Mouse (Mus musculus) T-helper 2 cell (primary cell): ENCODE data around the gene Ptf1a.

Experiments
- in situ Hi-C: fragments of 300-600 bp; cut with MboI, MseI; formaldehyde crosslinking; loops from one replicate; pipeline ENCODE4 v1.15.1; 2025; ENCODE audit warnings: high pct_unique_total_duplicates

Gene Ptf1a

DNA sequence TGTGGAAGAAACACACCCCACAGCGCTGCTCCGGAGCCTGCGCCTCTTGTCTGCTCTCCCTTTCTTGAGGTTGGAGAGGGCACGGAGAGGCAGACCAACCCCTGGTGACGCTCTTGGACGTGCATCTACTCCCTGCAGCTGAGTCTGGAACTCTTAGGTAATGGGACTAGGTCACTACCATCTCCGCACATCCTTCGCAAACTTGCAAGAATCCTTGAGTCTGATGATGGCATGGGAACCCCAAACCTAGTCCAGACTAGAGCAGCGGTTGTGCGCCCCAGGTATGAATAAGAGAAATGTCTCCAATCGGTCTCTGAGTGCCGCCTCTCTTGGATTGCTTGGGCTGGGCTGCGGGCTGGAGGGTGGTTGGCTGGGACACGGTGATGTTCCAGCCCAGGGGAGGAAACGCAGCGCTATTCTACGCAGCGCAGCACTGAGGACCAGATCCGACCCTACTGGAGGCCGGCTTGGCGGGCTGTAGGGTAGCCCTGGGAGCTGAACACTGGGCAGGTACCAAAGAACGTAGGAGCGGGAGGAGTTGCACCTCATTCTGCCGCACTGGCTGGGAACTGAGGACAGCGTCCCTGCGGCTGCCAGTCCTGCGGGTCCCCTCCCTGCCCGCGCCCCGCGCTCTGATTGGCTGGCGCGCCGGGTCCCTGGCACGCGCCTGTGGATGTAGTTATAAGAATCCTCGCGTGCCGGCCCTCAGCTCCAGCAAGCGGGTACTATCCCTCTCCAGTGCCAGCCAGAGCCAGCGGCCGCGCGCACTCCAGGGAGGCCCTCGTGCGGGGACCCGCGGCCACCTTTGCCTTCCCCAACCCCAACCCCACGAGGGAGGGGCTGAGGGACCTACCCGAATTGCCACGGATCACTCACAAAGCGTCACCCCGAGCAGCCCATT is at the start of gene Ptf1a:
Ptf1a (plus strand) TSS at position 733 of the 901 bp plus-strand sequence.
- in situ Hi-C loops: no loop called here

DNA sequence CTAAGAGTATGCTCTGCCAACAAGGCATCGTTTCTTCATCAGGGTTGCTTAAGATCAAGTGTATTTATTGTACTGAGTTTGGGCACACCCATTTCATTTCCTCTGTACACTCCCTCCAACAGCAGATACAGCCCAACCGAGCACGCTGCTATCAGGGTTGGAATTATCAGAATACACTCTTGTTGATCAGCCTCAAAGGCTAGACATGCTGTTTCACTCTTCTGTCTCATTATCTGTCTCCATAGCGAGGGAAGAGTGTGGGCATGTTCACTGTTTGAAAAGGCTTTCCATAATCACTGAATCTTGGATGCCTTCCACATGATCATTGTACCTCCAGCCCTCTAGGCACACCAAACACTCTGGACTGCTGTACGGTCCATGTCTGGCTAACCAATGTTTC is 40.1 kb upstream of the Ptf1a start:
- in situ Hi-C loops: no loop called here

DNA sequence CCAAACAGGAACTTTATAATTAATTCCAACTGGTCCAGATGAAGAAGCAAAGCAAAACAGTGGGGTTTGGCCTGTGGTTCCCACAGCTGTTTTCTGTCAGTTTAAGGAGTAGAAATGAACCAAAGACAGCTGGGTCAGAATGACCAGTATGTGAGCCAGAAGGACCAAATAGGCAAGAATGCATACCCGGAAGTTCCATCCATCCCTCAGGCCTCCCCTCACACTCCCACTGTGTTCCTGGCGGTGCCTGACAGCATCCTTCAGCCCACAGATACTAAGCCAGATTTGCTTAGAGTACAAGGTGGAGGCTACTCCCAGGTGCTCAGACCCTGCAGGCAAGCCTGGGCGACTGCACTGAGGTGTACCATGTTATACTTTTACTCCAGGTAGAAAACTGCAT is 38.9 kb upstream of the Ptf1a start:
- in situ Hi-C loops: no loop called here

DNA sequence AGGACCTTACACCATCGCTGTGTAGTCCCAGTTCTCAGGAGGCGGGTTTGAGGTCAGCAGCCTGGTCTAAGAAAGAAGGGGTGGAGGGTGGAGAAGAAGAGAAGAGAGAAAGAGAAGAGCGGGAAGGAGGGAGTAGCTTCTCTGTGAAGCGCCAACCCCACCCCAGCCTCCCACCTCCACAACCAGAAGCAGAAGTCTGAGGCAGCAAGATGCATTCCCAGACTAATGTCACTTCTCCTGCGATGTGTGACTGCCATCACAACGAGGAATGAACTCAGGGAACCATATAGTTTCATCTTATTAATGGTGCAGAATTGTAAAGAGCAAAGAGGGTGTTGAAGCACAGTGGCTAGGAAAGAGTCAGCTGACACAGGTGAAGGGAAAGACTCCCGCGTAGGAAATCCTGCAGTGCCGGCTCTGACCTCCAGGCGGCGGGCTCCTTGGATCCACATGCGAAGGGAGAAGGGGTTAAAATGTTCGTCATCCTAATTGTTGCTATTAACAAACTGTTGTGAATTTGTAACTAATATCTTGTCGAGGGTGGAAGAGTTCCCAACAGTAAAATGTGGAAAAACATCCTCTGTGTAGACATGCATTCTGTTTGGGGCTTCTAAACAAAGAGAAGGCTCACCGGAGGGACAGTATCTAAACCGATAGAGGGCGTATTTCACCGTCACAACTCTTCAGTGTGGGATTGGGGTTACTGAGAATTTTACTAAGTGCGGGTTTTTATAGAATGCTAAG is 31.1 kb upstream of the Ptf1a start:
- in situ Hi-C loops: no loop called here

DNA sequence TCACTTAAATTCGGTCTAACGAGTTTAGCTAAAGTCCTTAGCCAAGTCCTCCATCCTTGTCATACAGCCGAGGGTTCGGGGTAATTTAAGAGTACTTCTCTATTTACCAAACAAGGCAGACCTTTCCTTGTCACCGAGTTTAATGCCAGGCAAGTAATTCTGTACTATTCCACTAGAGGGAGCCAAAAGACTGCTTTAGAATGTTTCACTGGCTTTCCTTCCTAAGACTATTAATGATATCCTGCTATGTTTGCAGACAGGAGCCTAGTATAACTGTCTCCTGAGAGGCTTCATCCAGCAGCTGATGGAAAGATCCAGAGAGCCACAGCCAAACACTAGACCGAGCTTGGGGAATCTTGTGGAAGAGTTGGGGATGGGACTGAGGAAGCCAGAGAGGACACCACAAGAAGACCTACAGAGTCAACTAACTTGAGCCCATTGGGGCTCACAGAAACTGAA is 30.4 kb upstream of the Ptf1a start:
- in situ Hi-C loops: no loop called here

DNA sequence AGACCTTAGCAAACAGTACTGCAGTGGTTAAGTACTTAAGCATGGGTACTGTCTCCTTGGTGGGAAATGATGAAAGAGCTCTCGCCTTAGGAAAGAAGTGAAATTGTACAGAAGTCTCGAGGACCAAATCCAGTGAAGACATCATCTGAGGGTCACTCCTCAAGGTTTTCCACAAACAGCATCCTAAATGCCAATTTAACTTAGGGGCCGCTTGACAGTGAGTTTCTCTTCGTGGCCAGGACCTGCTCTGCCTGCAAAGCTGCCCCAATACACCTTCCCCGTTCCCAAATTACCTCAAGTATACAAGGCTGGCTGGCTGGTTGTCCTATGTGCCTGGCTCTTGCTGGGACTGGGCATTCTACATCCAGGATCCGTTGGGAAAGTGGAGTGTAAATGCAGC is 29.4 kb upstream of the Ptf1a start:
- in situ Hi-C loops: no loop called here

DNA sequence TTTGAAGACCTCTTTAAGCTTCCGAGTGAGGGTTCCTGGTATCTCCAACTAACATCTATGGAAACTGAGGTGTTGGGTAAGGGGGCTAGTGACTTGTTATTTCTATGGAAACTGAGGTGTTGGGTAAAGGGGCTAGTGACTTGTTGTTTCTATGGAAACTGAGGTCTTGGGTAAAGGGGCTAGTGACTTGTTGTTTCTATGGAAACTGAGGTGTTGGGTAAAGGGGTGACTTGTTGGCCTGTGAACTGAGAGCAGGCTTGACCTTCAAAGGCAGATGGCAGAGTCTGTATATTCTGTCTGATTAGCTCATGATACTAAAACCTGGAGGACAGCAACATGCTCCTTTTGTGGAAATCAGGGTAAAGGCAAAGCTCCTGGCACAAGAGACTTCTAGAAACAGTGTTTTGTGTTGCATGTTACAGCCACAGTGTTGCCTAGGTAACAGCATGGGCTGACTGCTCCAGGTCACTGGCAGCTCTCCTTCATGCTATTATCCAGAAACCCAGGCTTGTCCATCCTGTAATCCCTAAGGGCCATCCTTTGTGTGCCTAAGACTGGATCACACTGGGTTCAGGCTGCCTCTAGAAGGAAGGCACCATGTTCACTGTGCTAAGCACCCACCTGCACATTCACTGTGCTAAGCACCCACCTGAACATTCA is 25.6 kb upstream of the Ptf1a start:
- in situ Hi-C loops: no loop called here

DNA sequence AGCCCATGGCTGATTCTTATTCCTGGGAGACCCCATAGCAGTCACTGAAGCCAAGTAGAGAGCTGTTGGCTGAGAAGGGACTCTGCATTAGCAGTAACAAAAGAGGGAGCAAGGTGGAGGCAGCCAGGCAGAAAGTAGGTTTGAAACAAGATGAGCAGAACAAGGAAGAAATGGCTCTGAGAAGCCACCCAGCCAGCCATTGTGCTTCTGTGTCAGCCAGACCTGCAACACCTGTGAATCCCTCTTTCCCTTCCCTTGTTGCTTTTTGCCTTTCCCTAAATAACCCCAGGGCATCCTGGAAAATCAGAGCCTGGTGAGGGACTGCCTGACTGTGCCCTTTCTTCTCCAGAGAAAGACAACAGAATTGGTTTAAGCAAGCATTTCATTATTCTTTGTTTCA is 23.2 kb upstream of the Ptf1a start:
- in situ Hi-C loops: no loop called here

DNA sequence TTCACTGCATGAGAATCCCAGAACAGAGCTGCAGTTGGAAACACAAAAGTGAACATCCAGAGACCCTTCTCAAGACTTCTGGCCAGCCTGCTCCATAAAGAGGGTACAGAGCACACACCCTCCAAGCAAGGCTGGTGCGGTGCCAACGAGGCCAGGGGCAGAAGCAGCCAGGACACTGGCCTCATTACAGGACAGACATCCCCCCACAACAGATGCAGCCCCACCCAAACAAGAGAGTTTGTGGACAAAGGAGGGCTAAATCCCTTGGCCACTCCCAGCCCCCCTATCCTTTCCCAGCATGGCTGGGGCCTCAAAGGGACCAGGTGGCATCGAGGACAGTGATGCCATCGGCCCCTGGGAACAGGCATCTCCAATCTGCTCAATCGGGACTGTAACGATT is 22.4 kb upstream of the Ptf1a start:
- in situ Hi-C loops: no loop called here

DNA sequence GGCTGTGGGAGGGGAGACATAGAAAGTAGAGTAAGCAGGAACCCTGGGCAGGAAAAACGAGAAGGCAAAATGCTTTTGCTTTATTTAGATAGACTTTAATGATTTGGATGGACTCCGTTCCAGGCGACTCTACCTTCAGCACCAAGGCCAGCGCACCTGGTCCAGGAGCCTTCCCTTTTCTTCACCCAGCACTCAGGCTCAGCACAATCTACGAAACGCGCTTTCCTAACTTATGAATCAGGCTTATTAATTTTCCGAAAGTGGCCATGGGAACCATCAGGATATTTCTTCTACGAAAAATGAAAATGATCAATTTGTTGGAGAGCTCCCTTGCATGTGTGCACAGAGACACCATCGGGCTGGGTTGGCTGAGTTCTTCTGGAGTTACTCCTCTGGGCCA is 16.4 kb upstream of the Ptf1a start:
- in situ Hi-C loops: no loop called here

DNA sequence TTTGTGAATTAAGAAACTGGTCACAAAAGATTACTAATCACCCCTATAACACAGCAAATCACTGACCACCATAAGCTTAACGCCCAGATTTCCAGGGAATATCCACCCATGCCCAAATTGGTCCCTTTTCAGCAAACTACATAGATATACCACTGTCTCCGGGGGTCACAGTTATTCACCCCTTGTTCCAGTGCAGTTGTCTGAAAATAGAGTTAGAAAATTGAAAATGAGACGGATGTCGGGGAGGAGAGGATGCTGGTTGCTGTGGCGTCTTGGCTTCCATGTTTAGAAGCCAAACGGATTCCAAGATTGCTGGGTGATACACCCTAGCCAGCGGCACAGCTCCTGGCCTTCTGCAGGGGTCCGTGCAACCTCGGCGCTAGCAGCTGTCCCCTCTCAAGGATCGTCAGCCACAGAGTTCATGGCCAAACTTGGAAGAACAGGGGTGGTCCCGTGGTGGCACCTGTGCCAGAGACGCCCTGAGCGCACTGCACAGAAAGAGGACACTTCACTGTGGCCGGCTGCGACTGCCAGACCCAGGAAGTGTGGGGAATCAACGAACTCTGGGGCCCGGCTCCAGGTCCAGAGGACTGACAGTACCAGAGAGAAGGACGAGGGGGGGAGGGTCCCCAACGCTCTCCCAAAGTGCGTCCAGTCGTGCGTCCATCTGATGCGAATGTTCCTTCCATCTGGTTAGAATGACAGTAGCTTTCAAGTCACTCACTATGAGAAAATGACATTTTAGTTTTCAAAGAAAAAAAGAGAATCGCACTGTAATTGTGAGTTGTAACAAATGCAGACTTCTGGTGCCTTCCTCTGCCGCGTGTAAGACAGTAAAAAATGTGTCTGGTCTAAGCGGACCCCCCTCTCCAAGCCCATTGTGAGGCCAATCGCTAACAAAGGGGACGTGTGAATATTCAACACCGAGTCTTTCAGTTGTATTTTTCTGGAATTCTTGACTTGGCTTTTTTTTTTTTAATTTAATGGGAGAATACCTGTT is 15.5 kb upstream of the Ptf1a start:
- in situ Hi-C loops: loop anchor here (5.0 kb wide), 1 partner anchor 87 kb away; no protein-coding TSS in a partner anchor

DNA sequence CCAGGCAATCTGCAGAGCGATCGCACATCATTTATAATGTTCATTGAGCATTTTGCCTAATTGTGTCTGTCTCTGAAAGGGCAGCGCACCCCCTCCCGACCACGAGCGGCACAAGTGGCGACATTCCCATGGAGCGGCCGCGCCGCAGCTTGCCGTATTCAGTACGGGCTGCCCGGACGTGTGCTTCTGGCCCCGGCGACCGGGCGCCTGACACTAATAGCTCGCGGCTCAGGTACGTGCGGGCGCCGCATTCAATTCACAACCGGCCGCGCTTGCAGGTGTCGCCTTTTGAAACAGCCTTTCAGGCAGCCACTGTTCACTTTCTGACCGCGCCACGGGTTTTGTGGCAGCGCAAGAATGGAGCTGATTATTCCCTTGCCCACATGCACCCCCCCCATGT is 14.7 kb upstream of the Ptf1a start:
- in situ Hi-C loops: loop anchor here (5.0 kb wide), 1 partner anchor 87 kb away; no protein-coding TSS in a partner anchor

DNA sequence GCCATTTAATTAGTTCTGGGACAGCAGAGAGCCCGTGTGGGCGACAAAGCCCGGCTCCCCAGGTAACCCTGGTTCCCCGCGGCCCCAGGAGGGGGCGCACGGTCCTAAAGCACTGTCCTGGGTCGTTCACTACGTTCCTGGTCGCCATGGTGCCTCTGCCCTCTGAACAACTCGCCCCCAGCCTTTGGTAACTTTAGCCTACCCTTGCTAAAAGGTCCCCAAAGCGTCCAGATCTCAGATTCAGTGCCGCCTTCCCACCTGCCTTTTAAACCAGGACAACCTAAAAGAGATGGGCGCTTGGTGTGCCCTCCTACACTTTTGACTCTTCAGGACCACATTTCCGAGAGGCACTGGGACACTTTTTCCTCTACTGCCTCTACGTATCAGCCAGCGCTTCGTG is 14.3 kb upstream of the Ptf1a start:
- in situ Hi-C loops: loop anchor here (5.0 kb wide), 1 partner anchor 86 kb away; no protein-coding TSS in a partner anchor

DNA sequence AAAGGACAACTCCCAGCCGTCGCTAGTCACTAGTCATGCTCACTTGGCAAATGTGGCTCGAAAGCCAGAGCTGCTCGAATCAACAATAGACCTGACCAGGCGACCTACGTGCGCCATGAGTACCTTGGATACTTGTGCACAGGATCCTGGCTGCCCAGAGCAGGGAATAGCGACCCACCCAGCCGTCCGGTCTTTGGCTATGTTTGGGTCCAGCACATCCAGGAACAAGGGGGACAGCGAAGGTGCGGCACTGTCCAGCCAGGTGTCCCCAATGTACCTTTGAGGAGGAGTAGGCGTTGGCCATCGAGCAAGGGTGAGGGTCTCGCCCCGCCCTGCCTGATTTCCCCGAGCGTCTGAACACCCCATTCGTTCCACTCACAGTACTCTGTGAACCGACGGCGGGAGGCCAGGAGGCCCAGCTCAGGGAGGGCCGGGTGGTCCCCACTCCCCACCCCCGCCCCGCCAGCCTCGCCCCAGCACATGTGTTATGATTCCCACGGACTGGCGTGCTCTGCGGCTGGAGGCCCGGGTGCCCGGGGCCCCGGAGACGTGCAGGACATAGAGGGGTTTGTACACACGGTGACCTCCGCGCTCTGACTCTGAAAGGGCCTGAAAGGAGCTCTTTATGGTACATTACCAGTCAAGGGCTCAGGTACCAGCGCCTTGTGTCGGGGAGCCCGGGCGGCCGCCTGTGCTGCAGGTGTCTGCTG is 13.7 kb upstream of the Ptf1a start:
- in situ Hi-C loops: loop anchor here (5.0 kb wide), 1 partner anchor 86 kb away; no protein-coding TSS in a partner anchor

DNA sequence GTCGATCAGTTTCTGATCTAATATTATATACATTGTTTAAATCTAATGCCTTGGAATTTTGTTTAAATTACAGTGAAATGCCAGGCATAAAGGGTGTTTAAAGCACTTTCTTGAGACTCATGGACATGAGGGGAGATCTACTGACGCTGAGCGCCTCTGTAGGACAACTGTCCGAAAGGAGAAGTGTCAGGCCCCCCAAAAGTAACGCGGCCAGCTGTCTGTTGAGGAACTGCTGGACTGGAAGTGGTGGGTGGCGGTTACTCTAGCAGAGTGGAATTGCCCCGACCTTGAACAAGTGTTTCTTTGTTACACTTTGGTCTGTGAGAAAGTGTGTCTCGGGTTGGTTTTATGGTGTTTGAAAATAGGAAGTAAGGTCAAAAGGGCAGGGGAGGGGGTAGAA is 1.1 kb upstream of the Ptf1a start:
- in situ Hi-C loops: no loop called here

DNA sequence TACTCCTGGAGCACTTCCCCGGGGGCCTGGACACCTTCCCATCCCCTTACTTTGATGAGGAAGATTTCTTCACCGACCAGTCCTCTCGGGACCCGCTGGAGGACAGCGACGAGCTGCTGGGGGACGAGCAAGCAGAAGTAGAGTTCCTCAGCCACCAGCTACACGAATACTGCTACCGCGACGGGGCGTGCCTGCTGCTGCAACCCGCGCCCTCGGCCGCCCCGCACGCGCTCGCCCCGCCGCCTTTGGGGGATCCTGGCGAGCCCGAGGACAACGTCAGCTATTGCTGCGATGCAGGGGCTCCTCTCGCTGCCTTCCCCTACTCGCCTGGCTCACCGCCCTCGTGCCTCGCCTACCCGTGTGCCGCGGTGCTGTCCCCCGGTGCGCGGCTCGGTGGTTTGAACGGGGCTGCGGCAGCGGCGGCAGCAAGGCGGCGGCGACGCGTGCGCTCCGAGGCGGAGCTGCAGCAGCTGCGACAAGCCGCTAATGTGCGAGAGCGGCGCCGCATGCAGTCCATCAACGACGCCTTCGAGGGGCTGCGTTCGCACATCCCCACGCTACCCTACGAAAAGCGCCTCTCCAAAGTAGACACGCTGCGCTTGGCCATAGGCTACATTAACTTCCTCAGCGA is 523 bp downstream of the Ptf1a start:
- in situ Hi-C loops: no loop called here

DNA sequence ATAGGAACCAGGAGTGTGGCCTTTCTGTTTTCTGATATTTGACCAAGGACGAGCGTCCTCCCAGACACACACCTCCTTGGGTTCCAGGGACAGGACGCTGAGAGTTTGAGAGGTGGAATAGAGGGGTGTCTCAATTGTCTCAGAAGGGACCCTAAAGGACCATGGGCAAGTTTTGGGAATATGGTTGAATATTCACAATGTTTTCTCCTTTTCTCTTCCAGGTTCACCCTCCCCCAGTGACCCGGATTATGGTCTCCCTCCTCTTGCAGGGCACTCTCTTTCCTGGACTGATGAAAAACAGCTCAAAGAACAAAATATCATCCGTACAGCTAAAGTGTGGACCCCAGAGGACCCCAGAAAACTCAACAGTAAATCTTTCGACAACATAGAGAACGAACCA is 1.3 kb downstream of the Ptf1a start:
- in situ Hi-C loops: no loop called here

DNA sequence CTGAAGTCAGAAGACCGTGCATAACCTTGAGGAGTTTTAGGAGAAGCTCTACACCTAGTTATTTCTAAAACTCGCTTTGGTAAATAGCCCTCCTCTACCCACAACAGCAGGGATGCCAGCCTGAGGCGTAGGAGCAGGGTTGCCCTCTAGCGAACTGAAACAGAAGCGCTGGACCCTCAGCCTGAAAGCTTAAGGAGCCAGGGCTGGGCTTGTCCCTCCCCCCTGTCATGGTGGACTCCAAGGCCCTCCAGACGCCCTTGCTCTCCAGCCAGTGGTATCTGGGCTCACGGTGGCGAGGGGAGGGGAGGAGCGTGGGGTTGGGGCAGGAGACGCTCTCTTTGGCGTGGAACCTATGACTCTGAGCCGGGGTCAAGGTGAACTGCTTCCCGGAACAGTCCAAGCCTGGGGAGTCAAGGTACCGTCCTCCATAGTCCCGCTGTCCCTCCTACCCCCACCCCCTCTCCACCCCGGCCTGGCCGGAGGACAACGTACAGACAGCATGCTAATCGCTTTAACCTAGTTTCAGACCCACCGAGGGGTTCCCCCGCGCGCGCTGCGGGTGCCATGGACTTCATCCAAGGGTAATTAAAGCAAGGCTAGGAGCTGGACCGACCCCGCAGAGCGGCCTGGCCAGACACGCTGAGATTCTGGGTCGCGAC is 2.7 kb downstream of the Ptf1a start:
- in situ Hi-C loops: no loop called here

DNA sequence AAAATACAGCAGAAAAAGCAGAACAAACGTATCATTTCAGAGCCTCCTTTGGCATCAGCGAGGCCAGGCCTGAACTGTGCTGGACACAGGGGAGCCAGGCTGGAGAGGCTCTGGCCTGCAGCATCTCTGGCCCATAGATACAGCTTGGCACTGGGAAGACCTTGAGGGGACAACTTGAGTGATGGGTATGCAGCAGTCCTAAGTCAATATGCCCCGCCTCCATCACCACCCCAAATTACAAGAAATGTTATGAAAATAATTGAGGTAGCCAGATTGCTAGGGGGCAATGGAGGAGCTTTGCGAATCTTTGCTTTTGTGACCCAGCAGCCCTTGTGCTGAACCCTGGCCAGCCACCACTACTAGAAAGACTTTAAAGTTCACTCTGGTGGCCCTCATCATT is 3.8 kb downstream of the Ptf1a start:
- in situ Hi-C loops: no loop called here
